Mouse (Mus musculus): ENCODE data around the gene Rad51b.

DNA sequence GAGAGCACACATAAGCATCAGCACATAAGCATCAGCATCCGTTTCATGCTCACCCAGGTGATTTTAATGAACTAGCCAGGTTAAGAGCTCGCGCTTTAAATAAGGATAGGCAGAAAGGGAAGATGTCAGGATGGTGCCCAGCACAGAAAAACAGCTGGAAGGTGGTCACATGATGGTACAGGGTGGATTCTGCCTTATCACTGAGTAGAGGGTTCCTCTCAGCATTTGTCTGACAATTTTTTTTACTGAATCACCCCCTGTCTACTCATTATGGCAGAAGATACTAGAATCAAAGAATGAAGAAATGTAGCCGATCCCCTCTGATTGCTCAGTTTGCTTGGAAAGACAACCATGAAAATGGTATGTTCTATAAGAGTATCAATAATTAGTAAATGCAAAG is 474.1 kb downstream of the Rad51b start:
- TF ChIP-seq CTCF (IDR thresholded peaks at IDR 0.05; ENCODE audit: insufficient read depth, low read length) = no peak
- TF ChIP-seq POLR2A (IDR thresholded peaks at IDR 0.05; ENCODE audit: borderline replicate concordance, extremely low read depth, low read depth, low read length) = no peak
